Mouse (Mus musculus): Measurements from ENCODE around the gene Dyrk2.

Gene Dyrk2

DNA sequence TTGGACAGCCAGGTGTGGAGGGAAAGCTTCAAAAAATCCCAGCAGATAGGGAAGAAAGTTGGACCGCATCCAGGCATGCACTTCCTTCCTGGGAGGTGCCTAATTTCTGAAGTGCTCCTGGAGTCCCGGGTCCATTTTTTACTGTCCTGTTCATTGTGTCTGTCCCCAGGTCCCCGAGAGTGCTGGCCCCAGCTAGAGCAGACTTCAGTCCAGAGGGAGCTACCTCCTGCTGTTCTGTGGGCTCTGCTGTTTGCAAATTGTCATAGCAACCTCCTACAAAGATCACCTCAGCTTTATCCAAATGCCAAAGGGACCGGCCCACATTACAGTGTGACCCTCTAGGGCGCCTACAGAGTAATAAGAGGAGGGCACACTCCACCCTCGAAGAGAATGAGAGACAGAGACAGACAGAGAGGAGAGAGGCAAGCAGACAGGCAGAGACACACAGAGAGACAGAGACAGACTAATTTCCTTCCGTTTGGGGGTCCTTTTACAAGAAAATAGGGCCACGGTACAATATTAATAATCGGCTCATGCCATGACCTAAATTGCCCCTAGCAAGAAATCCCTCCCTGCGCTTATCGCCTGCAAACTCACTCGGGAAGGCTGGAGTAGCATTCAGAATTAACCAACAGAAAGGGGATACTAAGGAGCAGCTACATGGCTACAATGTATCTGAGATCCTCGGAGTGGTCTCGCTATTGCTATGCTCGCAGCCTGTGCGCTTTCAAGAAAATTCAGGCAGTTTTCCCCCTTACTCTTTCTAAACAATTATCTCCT lies at the start of gene Dyrk2:
Dyrk2 (minus strand) TSS at position 9 of the 780 bp plus-strand sequence.
- peak; percentile 49 for DNase-seq (ENCODE audit: extremely low spot score, low spot score)

DNA sequence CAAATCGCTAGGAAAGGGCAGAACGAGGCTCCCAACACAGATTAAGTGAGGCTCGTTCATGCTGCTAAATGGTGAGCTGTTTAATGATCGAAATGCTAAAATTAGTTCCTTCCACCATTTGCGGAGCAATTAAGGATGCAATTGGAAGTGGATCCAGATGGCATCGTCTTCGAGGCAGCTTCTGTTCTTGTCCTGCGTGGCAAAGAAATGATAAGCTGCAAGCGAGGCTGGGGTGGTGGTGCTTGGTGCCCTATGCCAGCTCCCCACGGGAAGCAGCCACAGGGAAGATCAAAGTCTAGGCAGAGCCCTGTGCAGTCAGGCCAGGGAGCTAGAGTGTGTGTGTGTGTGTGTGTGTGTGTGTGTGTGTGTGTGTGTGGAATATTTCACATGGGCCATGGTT lies 32.6 kb upstream of the Dyrk2 start:
- DNase-seq (ENCODE audit: extremely low spot score, low spot score), result no peak

DNA sequence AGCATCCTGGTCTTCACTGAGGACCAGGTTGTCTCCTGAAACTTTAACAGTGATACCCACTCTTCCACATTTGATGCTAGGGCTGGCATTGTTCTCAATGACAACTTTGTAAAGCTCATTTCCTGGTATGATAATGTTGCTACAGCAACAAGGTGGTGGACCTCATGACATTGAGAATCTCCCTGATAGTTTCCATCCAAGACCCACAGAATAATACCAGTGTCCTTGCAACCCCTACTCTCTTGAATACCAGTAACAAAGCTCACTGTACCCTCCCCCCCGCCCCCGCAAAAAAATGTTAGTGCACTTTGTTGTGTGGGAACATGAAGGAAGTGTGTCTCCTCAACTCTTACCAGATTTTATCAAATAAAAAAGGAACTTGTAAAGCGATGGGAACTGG lies 23.6 kb upstream of the Dyrk2 start:
- no peak for DNase-seq (ENCODE audit: extremely low spot score, low spot score)

DNA sequence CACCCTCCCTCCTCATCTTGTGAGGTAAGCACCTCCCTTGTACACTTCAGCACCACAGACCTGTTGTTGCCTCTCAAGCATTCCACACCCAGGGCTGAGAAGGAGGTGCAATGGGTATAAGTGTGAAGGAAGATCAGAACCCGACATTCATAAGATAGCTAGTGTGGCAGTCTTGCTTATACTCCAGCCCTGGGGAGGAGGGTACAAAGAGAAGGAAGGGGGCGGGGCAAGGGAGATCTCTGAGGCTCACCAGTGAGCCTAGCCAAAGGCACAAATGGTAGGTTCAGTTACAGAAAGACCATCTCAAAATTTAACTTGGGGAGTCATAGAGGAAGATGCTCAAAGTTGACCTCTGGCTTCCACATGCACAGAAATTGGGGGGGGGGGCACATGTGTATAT lies 14.1 kb upstream of the Dyrk2 start:
- no peak for DNase-seq (ENCODE audit: extremely low spot score, low spot score)

DNA sequence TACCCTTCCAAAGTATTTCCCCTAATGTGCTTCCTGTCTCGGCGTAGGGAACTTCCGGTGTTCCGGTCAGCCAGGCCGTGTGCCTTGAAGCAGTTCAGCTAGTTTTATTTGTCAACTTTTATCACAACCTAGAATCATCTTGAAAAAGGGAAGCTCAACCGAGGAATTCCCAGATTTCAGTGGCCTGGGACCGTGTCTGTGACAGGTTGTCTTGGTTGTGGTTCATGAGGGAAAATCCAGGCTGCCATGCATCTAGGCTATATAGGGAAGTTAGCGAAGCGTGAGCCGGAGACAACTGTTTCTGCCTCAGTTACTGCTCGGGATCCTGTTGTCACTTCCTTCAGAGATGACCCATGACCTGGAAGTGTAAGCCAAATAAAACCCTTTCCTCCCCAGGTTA lies 13.3 kb upstream of the Dyrk2 start:
- DNase-seq (ENCODE audit: extremely low spot score, low spot score), result no peak

DNA sequence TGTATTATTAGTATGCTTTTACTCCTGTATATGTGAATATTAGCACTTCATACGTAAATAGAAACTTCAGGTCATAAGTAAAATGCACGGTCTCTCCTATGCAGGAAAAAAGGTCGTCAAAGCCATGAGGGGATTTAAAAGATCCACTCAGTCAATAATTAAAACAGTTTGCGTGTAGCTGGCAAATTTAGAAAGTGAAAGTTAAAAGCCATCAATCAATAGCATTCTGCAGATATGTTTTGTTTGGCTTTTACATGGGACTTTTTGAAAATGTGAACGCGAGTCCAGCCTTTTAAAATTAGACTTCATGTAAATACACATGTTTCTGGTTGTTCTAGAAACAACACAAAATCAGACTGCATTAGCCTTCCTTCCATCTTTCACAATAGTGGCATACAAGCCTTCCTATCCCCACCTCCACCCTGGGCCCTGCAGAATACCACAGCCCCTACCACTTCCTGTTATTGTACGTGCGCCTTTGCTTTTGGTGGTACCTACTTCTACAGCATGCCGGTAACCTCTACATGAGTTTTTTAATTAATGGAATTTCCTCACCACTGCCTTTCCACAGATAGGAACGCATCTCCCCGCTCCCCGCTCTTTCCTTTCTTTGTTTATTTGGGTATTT lies 12.4 kb upstream of the Dyrk2 start:
- DNase-seq (ENCODE audit: extremely low spot score, low spot score), result no peak

DNA sequence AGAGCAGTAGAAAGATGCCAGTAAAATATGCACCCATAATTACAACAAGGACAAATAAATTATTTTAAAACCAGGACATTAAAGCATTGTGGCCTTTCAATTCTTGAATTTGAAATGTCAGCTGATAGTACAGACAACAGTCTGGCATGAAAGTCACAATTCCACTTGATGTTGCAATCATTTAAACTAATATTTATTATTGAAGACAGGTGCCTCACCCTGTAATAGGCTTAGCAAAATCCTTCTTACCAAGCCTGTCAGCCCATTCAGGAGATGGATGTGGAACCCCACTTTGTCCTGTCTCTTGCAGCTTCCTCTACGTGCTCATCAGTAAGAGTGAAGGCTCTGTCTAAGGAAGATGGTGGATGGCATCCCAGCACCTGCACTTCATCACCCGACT lies 10.8 kb upstream of the Dyrk2 start:
- DNase-seq (ENCODE audit: extremely low spot score, low spot score), result no peak

DNA sequence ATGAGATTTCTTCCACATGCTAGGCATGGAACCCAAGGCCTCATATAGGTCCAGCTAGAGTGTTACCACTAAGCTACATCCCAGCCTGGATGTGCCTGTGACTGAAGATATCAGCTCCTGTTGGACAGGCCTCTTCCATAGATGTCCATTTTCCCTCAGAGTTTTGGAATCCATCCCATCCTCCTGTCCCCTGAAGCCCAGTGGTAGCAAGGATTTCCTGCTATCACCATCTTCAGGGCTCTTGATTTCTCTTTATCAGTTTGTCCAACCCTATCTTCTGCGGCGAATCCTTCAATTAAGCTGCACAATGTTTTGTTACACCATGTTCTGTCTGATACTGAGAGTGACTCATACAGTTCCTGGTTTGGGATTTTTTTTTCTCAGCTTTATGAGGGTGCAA lies 2.2 kb upstream of the Dyrk2 start:
- no peak for DNase-seq (ENCODE audit: extremely low spot score, low spot score)

DNA sequence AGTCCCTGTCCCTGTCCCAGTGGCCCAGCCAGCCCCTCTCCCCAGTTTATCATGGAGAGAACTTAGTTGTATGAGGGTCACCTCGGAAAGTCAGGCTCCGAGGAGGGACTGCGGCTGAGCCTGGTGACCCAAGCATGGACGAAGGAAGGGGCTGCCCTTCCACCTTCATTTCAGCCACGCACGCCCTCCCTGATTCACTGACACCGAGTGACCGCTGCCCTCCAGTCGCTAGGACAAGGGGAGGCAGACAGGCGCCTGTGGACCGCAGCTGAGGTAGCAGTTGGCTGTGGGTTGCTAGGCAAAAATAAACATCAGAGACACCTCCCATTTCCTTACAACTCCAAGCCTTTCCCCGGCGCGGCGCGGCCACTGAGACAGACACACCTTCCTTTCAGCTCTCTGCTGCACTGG lies 413 bp downstream of the Dyrk2 start:
- DNase-seq (ENCODE audit: extremely low spot score, low spot score), result no peak

DNA sequence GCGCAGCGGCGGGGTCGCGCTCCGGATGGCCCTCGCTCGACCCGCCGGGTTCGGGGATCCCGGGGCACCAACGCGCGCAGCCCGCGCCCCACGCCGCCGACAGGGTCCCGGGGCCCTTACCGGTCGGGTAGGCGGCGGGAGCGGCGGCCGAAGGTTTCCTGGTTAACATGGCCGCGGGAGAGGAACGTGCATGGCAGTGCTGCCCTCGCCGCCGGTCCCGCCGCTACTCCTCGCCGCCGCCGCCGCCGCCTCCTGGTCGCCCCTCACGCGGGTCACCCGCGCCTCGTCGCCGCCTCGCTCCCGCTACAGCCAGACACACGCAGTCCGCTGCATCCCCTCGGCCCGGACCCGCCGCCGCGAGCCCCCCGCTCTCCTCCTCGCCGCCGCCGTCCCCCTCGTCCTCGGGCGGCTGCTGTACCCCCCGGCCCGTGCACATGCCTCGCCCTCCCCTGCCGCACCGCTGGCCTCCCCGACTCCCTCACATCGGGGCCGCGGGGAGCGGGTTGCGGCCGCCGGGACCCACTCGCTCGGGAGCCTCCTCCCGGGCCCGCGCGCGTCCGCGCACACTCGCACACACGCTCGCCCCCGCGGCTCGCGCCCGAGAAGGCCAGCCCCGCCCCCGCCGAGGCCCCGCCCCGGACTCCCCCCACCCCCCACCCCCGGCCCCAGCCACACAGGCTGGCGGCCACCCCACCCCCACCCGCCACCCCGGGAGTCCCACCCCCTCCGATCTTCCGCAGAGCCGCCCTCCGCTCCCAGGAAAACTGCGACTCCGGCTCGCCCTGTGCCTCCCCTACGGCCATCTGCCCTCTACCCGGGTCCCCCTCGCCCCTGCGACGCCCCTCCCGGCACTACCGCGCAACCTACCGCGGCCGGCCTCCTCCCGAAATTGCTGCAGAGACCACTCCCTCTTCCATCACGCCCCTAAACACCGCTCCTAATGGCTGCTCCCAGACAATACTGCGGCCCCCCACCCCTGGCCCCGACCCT lies 1.1 kb downstream of the Dyrk2 start:
- DNase-seq (ENCODE audit: extremely low spot score, low spot score), result peak; percentile 90

DNA sequence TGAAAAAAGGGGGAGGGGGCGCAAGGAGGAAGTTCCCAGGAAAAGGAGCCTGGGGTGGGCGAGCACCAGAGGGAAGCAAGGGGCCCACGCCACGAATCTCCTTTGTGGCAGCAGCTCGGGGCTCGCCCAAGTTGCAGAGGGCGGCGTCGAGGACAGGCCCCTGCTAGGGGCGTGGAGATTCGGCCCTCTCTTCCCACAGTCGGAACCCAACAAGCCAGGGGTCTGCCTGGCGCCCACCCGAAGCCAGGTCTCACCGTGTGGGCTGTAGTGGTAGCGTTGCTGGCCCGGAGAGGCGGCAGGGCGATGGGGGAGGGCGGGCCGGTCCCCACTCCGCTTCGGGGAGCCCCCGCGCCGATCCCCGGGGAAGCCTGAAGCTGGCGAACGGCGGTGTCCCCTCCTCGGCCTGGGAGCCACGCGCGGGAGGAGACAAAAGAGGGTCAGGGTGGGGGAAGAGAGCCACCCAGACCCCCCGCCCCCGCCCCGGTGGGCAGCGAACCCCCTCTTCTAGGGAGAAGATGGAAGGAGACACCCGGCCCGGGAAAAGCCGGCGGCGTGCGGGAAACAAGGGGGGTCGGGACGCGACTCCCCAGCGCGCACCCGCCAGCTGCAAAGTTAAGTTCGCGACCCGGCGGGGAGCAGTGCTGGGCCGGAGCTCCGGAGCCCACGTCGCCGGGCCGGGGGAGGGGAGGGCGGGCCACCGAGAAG lies 2.0 kb downstream of the Dyrk2 start:
- peak; percentile 69 for DNase-seq (ENCODE audit: extremely low spot score, low spot score)

DNA sequence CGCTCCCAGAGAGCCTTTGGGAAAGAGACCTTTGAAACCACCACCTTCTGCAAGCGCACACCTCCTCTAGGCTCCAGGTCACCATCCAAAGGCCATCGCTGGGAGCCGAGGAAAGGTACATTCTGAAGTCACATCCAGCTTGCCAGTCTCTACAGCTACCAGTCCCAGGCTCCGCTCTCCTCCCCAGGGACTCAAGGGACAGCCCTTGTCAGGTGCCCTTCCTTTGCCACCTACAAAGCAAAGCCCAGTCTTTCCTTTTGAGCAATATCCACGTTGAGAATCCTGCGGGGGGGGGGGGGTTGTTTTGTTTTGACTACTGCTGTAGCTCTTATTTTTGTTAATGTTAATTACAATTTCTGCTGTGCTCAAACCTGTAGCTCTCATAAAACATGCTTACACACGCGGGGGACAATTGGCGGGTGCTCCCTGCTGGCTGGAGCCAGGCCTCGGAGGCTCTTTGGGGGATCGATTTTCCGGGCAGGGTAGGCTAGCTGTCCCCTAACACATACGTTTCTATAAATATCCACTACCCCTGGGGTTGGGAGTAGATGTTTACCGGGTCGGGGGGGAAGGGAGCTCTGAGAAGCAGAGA lies 2.6 kb downstream of the Dyrk2 start:
- no peak for DNase-seq (ENCODE audit: extremely low spot score, low spot score)

DNA sequence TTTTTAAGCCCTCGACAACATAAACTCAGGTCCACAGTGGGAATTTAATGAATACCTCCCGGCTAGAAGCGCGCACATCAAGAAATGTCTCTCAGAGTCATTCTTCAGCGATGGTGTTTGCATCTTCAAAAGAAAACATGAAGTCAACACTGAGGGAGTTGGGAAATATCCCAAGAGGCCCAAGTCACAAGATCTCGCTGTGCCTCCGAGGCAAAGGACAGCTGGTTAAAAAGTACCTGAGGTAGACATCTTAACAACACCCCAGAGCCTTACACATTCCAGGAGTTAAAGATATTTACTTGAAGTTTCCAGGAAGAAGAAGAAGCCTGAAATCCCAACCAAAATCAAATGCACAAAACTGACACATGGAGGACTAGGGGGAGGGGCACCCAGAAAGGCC lies 5.0 kb downstream of the Dyrk2 start:
- DNase-seq (ENCODE audit: extremely low spot score, low spot score), result no peak

DNA sequence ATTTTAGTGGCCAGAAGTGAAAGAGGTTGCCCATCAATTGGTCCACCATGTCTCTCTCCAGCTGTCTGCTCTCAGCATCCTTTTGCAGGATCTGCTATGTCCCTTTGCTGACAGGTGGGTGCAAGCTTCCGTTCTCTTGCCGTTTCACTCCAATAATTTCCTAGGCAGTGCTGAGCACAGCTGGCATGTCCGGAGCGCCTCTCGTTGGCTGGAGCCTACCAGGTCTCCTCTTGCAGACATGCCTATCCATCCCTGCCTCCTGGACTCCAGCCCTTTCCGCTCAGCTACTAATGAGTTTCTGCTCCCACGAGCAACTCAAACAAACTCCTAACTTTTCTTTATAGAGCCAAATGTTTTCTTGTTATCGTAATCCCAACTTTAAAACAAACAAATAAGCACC lies 6.4 kb downstream of the Dyrk2 start:
- DNase-seq (ENCODE audit: extremely low spot score, low spot score), result no peak

DNA sequence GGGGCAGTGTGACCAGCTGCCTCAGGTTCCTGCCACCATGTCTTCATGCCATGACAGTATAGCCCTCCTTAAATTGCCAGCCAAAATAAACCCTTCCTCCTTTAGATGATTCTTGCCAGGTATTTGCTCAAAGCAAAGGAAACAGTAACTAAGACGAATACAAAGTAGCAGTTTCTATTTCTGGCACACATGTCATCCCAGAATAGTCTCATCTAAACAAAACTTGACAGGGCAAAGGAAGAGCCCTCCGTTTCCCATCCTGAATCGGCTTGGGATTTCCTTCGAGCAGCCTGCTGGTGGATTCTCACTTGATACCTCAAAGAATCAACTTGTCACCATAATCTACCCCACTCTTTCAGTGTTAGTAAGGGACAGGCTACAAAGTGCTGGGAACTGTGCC lies 7.8 kb downstream of the Dyrk2 start:
- no peak for DNase-seq (ENCODE audit: extremely low spot score, low spot score)

DNA sequence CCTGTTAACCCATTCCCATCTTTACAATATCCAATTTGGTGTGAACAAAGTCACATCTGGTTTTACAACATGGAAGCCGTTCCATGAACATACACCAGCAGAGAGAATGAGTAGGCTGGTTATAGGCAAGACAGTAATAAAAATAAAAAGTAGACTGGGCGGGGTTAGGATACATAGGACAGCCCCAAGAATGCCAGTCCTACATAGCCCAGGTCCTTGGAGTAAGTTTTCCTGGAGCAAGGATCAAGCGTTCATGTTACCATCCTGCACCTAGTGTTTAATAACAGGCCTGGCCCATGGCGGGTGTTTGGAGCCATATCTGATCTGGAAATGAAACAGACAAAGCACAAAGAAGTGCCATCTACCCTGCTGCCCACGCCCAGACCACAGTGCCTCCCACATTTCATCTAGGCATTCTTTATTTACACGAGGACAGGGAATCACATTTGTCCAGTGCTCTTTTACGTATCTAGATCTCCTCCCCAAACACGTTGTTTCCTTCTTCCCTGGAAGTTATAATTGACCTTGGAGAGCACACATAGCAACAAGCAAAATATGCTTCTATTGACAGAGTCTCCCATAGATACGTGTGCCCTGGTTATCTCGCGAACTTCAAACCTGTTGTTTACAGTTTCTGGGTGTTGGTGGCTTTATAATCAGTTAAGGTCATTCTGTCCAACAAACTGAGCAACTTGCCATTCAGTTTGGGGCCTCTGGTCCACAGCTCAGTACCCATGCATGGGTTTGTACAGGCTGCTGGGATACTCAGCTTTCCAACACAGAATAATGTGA lies 8.6 kb downstream of the Dyrk2 start:
- DNase-seq (ENCODE audit: extremely low spot score, low spot score), result no peak

DNA sequence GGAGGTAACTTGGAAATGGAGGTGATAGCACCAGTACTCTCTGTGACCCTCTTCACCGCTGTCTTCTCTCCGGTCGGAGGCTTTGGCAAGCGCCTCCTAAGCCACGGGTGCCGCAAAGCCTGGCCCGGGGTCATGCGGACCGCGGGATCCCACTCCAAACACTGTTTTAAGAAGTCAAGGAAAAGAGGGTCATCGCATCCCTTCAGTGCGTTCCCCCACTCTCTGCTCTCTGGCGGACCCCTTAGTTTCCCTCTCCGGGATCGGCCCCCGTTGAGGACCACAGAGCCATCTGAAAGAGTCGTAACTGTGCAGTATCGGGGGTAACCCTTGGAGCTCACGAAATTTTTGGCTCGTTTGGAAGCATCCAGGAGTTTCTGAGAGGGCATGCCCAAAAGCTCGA lies 10.4 kb downstream of the Dyrk2 start:
- DNase-seq (ENCODE audit: extremely low spot score, low spot score), result no peak

DNA sequence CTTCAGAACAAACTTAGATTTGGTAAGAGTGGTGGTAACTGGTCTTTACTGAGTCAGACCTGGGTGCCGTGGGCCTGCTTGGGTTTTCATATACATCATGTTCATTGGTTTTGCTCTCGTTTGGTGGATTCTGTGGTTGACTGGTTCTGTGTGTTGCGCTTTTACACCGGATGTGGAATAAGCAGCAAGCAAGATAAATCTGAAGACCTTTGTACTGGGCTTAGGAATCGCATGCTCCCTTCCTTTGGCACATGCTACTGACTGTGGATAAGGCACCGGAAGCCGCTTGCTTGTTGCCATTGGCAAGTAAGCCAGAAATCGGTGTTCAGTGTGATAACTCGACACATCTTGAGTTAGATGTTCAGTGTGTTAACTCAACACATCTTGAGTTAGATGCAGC lies 15.4 kb downstream of the Dyrk2 start:
- no peak for DNase-seq (ENCODE audit: extremely low spot score, low spot score)

DNA sequence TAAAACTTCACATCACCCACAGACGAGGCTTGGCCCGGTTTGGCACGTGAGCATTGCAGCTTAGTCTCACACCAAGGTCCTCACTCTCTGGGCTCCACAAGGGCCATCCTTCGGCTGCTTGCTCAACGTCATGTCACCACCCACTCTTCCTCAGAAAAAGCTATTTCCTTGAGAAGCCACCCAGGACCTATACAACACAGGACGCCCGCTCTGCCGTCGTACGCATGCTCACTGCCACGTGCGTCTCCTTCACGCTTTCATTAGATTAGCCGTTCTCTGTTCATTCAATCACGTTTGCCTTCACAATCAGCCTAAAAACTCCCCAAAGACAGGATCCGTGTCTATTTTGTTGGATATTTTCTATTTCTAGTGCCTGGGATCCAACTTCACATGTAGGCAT lies 17.5 kb downstream of the Dyrk2 start:
- no peak for DNase-seq (ENCODE audit: extremely low spot score, low spot score)

DNA sequence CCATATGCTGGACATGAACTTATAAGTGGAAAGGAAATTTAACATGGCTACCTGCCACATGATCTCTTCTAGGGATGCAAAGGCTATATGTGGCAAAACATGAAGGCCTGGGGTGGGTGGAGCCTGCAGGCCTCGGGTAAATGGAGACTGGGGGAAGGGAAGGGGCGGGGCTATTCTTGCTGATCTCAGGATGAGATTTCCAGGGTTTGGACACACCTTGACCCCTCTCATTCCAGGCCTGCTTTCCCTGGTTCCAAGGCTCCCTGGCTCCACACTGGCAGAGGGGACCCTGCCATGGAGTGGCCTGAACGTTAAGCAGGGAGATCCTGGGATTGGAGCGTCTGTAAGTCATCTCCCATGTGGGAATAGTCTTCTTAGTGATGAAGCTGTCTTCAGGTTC lies 21.5 kb downstream of the Dyrk2 start:
- DNase-seq (ENCODE audit: extremely low spot score, low spot score), result peak; percentile 6
